Mouse (Mus musculus) G1E (cell line): ENCODE measurements around the gene Rabepk. TPM values are rescaled to one million over a fixed set of nuclear protein-coding genes. Genes with fewer than 3 reads are reported as not detected.

Experiments
- ATAC-seq: 2 replicates; pipeline ENCODE4 v1.8.0; 2016; ENCODE audit warnings: mild to moderate bottlenecking; ENCODE audit not compliant: insufficient number of reproducible peaks, poor library complexity, low FRiP score, severe bottlenecking; ENCODE audit errors: extremely low read depth
- DNase-seq: peaks from one replicate; pipeline ENCODE4 v3.0.0; 2012; ENCODE audit warnings: low spot score
- H3K27me3 ChIP-seq: 2 replicates; pipeline ENCODE4 v1.6.1; 2012; ENCODE audit warnings: mild to moderate bottlenecking, low read length, inconsistent platforms; ENCODE audit not compliant: insufficient read depth
- H3K36me3 ChIP-seq: replicated peaks from 2 replicates; pipeline ENCODE3; 2012; ENCODE audit warnings: mild to moderate bottlenecking, inconsistent platforms
- H3K4me1 ChIP-seq: 2 replicates; pipeline ENCODE4 v1.6.1; 2012; ENCODE audit warnings: low read depth, low read length, inconsistent platforms, mixed read lengths; ENCODE audit not compliant: insufficient read depth
- H3K4me3 ChIP-seq: 2 replicates; pipeline ENCODE4 v1.5.1; 2012; ENCODE audit warnings: low read depth, mild to moderate bottlenecking, inconsistent platforms, low read length, moderate library complexity, mixed read lengths
- H3K9me3 ChIP-seq: replicated peaks from 2 replicates; pipeline ENCODE4 v1.6.1; 2012; ENCODE audit warnings: inconsistent platforms
- CTCF ChIP-seq: IDR thresholded peaks from 2 replicates; pipeline ENCODE4 v1.5.1; 2012; ENCODE audit warnings: low read depth, low read length, inconsistent platforms, mixed read lengths
- GATA1 ChIP-seq: IDR thresholded peaks from 2 replicates; pipeline ENCODE4 v1.6.1; 2012; ENCODE audit warnings: borderline replicate concordance, low read length, inconsistent platforms, mixed read lengths
- GATA2 ChIP-seq: IDR thresholded peaks from 2 replicates; pipeline ENCODE4 v1.6.1; 2012; ENCODE audit warnings: low read depth, low read length, inconsistent platforms, borderline replicate concordance
- POLR2AphosphoS5 ChIP-seq: IDR thresholded peaks from 2 replicates; pipeline ENCODE4 v1.6.1; 2012; ENCODE audit warnings: low read depth, low read length, inconsistent platforms; ENCODE audit not compliant: insufficient replicate concordance
- TAL1 ChIP-seq: conservative IDR thresholded peaks from 2 replicates; pipeline ENCODE4 v1.6.1; 2012; ENCODE audit warnings: low read depth, low read length, inconsistent platforms, mixed read lengths
- polyA plus RNA-seq: library from polyadenylated mRNA; stranded (reverse); fragments of >175 nt; gene quantifications from 2 replicates; pipeline ENCODE4 v1.2.3, GENCODE M21; 2012
- total RNA-seq, 2 experiments: library from RNA; stranded (forward) in 1 of 2; stranded (reverse) in 1 of 2; fragments of 200-1000 nt in 1 of 2; fragments of >200 nt in 1 of 2; fragmentation: Nextera tagmentation in 1 of 2; gene quantifications; 2 replicates each; pipeline ENCODE4 v1.2.3; 2014 to 2017

Gene Rabepk
- total and polyA plus RNA-seq, 3 experiments: 11.6 to 31.8 (median 21.1) TPM

- TF ChIP-seq CTCF (no peak), GATA1 (no peak)
- Histone ChIP-seq H3K4me3 (peak overlapping the region; percentile 98), H3K9me3 (no peaks in the 10 kb centered on the region), H3K27me3 (no peaks in the 10 kb centered on the region), H3K36me3 (peaks cover 9% of the 10 kb centered on the region), H3K4me1 (peaks cover 38% of the 10 kb centered on the region)
- DNase-seq: peak; percentile 84
- ATAC-seq: peak; percentile 65
Observed at GRCm38 (mm10) chr2:34753811-34754550, 45.7 kb downstream of the Rabepk start.

GRCm38 (mm10) chr2:34750245-34750644 is 49.5 kb downstream of the Rabepk start:
- TF ChIP-seq TAL1 (no peak), GATA1 (no peak), GATA2 (no peak), CTCF (no peak), POLR2AphosphoS5 (no peak)
- Histone ChIP-seq H3K9me3 (no peaks in the 10 kb centered on the region), H3K4me3 (no peak overlapping the region), H3K36me3 (peaks cover 32% of the 10 kb centered on the region), H3K4me1 (peaks cover 50% of the 10 kb centered on the region), H3K27me3 (no peaks in the 10 kb centered on the region)
- DNase-seq (no peak), ATAC-seq (no peak)

- ATAC-seq (no peak), DNase-seq (no peak)
- H3K9me3 ChIP-seq: no peaks in the 10 kb centered on the region
- H3K4me3 ChIP-seq: no peak overlapping the region
- H3K36me3 ChIP-seq: peaks cover 42% of the 10 kb centered on the region
- H3K4me1 ChIP-seq: peaks cover 45% of the 10 kb centered on the region
- no peaks in the 10 kb centered on the region for H3K27me3 ChIP-seq
- TF ChIP-seq POLR2AphosphoS5 (no peak), GATA1 (no peak)
Observed at GRCm38 (mm10) chr2:34748479-34748878, 51.2 kb downstream of the Rabepk start.

- Histone ChIP-seq H3K4me1 (peaks cover 48% of the 10 kb centered on the region), H3K4me3 (no peak overlapping the region), H3K36me3 (peaks cover 54% of the 10 kb centered on the region), H3K27me3 (no peaks in the 10 kb centered on the region), H3K9me3 (no peaks in the 10 kb centered on the region)
- DNase-seq (no peak), ATAC-seq (no peak)
- TF ChIP-seq GATA2 (no peak), GATA1 (no peak), POLR2AphosphoS5 (no peak), CTCF (no peak), TAL1 (no peak)
Observed at GRCm38 (mm10) chr2:34745673-34746072, 54.0 kb downstream of the Rabepk start.

GRCm38 (mm10) chr2:34744476-34744875 is 55.2 kb downstream of the Rabepk start:
- H3K4me1 ChIP-seq: peaks cover 47% of the 10 kb centered on the region
- ATAC-seq (no peak), DNase-seq (no peak)
- no peak overlapping the region for H3K4me3 ChIP-seq
- H3K27me3 ChIP-seq: no peaks in the 10 kb centered on the region
- H3K9me3 ChIP-seq: no peaks in the 10 kb centered on the region
- no peak for TF ChIP-seq GATA2
- peaks cover 53% of the 10 kb centered on the region for H3K36me3 ChIP-seq

GRCm38 (mm10) chr2:34742675-34743074 is 57.0 kb downstream of the Rabepk start:
- TF ChIP-seq CTCF (no peak), POLR2AphosphoS5 (no peak), GATA1 (no peak), GATA2 (no peak), TAL1 (no peak)
- Histone ChIP-seq H3K9me3 (no peaks in the 10 kb centered on the region), H3K27me3 (no peaks in the 10 kb centered on the region), H3K4me3 (no peak overlapping the region), H3K36me3 (peaks cover 56% of the 10 kb centered on the region), H3K4me1 (peaks cover 40% of the 10 kb centered on the region)
- ATAC-seq (no peak), DNase-seq (no peak)
